21 mouse cellular contexts compared by ENCODE assay signal in the genomic region with DNA sequence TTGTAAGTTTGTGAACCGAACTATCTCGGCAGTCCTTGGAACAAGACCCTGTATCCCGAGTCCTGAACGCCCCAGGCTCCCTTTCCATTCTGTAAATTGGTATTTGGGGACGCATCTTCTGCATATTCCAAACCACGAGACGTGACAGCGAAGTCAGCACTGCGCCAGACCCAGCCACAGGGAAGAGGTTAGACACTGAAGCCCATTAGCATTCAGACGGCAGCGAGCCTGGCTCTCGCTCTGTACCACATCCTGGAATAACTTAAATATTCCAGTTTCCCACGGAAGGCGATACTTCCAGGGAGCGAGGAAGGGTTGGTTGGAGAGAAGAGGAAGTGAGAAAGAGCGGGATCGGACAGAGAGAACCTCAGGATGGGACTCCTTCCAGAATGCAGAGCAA.
A peak's percentile ranks its signal among the peaks of the same experiment; 100 is the strongest.
DNase-seq lines count a peak whose midpoint lies in the region; ATAC-seq and TF ChIP-seq lines count a peak whose summit lies in the region.
"Had no signal": no experiment of that assay in that cellular context is flagged by ENCODE, and none has a peak within 500 bp of the region (broad histone marks: within the 10 kb centered on the region; RNA-seq: fewer than 3 reads in every experiment).

No protein-coding gene starts in this region.

- TF ChIP-seq CTCF in hindbrain, postnatal 0 days (IDR thresholded peaks at IDR 0.05; ENCODE audit: low read depth): no peak

- DNase-seq in embryonic facial prominence, embryonic 10.5 days (ENCODE audit: low spot score): no peak
- DNase-seq in heart, postnatal 25 days (ENCODE audit: low spot score): no peak
- no peak for DNase-seq in hindbrain, postnatal 0 days (ENCODE audit: low spot score)
- no peak for DNase-seq in hindbrain, embryonic 11.5 days (ENCODE audit: low spot score)
- DNase-seq in embryonic facial prominence, embryonic 14.5 days (ENCODE audit: low spot score): peak; percentile 75
- DNase-seq: adrenal gland, adult 8-10 months; adrenal gland, postnatal 14 days; adrenal gland, postnatal 36 days; B cell, adult 2 months; cerebellum, adult 11-12 months; cerebellum, adult 9-10 months had no signal

- WGBS in embryonic facial prominence, embryonic 13.5 days: 66% methylated on average over 17 of the region's 17 CpGs
- WGBS in embryonic facial prominence, embryonic 10.5 days: 90% methylated on average over 17 of the region's 17 CpGs
- 85% methylated on average over 17 of the region's 17 CpGs for WGBS in heart, embryonic 12.5 days
- WGBS in hindbrain, postnatal 0 days: 63% methylated on average over 17 of the region's 17 CpGs
- 88% methylated on average over 17 of the region's 17 CpGs for WGBS in hindbrain, embryonic 11.5 days
- 66% methylated on average over 17 of the region's 17 CpGs for WGBS in embryonic facial prominence, embryonic 14.5 days
- 82% methylated on average over 17 of the region's 17 CpGs for WGBS in forebrain, embryonic 15.5 days

- no peaks in the 10 kb centered on the region for H3K36me3 ChIP-seq in embryonic facial prominence, embryonic 13.5 days
- no peaks in the 10 kb centered on the region for H3K36me3 ChIP-seq in embryonic facial prominence, embryonic 10.5 days (replicated peaks)
- H3K36me3 ChIP-seq in heart, embryonic 12.5 days: no peaks in the 10 kb centered on the region
- no peaks in the 10 kb centered on the region for H3K36me3 ChIP-seq in hindbrain, postnatal 0 days (ENCODE audit: insufficient read depth, low read length)
- no peaks in the 10 kb centered on the region for H3K36me3 ChIP-seq in hindbrain, embryonic 11.5 days (ENCODE audit: control insufficient read depth, insufficient read depth, low read length)
- no peaks in the 10 kb centered on the region for H3K36me3 ChIP-seq in embryonic facial prominence, embryonic 14.5 days (ENCODE audit: control insufficient read depth, insufficient read depth, low read length)
- H3K36me3 ChIP-seq in forebrain, embryonic 15.5 days: no peaks in the 10 kb centered on the region
- H3K36me3 ChIP-seq: G1E had no signal

- 0 out of 2 replicates have a peak overlapping the region, but pooled peaks have one; percentile 23 for H3K27ac ChIP-seq in embryonic facial prominence, embryonic 13.5 days
- H3K27ac ChIP-seq in embryonic facial prominence, embryonic 10.5 days (replicated peaks): no peak overlapping the region
- H3K27ac ChIP-seq in heart, embryonic 12.5 days (ENCODE audit: poor library complexity, severe bottlenecking): no peak overlapping the region
- H3K27ac ChIP-seq in hindbrain, postnatal 0 days: no peak overlapping the region
- no peak overlapping the region for H3K27ac ChIP-seq in hindbrain, embryonic 11.5 days (ENCODE audit: low read depth, low read length)
- 0 out of 2 replicates have a peak overlapping the region, but pooled peaks have one; percentile 11 for H3K27ac ChIP-seq in embryonic facial prominence, embryonic 14.5 days (replicated peaks; ENCODE audit: low read depth, low read length)
- H3K27ac ChIP-seq in forebrain, embryonic 15.5 days (replicated peaks): no peak overlapping the region
- H3K27ac ChIP-seq: forebrain, embryonic 13.5 days had no signal

- ATAC-seq in embryonic facial prominence, embryonic 13.5 days (ENCODE audit: insufficient number of reproducible peaks, insufficient read depth, low FRiP score, low TSS enrichment, low read depth): no peak
- ATAC-seq in heart, embryonic 12.5 days (ENCODE audit: insufficient number of reproducible peaks, low FRiP score): no peak
- ATAC-seq in hindbrain, postnatal 0 days: no peak
- no peak for ATAC-seq in hindbrain, embryonic 11.5 days (ENCODE audit: low FRiP score)
- ATAC-seq in embryonic facial prominence, embryonic 14.5 days (ENCODE audit: low read depth): no peak
- no peak for ATAC-seq in forebrain, embryonic 15.5 days (replicated peaks)
- ATAC-seq: activated CD4-positive, CD25-positive, alpha-beta regulatory T cell, adult 4 months; CD4-positive, CD25-positive, alpha-beta regulatory T cell, adult 4 months; forebrain, embryonic 13.5 days; forebrain, embryonic 16.5 days; Patski had no signal

- H3K4me2 ChIP-seq in embryonic facial prominence, embryonic 13.5 days: no peak overlapping the region
- H3K4me2 ChIP-seq in heart, embryonic 12.5 days: no peak overlapping the region
- 0 out of 2 replicates have a peak overlapping the region, but pooled peaks have one; percentile 23 for H3K4me2 ChIP-seq in hindbrain, postnatal 0 days (ENCODE audit: low read depth, low read length)
- H3K4me2 ChIP-seq in hindbrain, embryonic 11.5 days (replicated peaks; ENCODE audit: low read depth, low read length): no peak overlapping the region
- 0 out of 2 replicates have a peak overlapping the region, but pooled peaks have one; percentile 3 for H3K4me2 ChIP-seq in embryonic facial prominence, embryonic 14.5 days (ENCODE audit: low read depth, low read length)
- no peak overlapping the region for H3K4me2 ChIP-seq in forebrain, embryonic 15.5 days (replicated peaks)
- H3K4me2 ChIP-seq: forebrain, embryonic 13.5 days had no signal

- H3K4me1 ChIP-seq in embryonic facial prominence, embryonic 13.5 days: peaks cover 28% of the 10 kb centered on the region
- 0 out of 2 replicates have a peak, but pooled peaks cover 3% of the 10 kb centered on the region for H3K4me1 ChIP-seq in embryonic facial prominence, embryonic 10.5 days
- H3K4me1 ChIP-seq in heart, embryonic 12.5 days (replicated peaks): no peaks in the 10 kb centered on the region
- H3K4me1 ChIP-seq in hindbrain, postnatal 0 days (ENCODE audit: insufficient read depth, low read length): 0 out of 2 replicates have a peak, but pooled peaks cover 3% of the 10 kb centered on the region
- no peaks in the 10 kb centered on the region for H3K4me1 ChIP-seq in hindbrain, embryonic 11.5 days (replicated peaks; ENCODE audit: control insufficient read depth, insufficient read depth, low read length)
- H3K4me1 ChIP-seq in embryonic facial prominence, embryonic 14.5 days (ENCODE audit: control insufficient read depth, insufficient read depth, low read length): peaks cover 8% of the 10 kb centered on the region; the same call in 1 of the 2 replicates
- 0 out of 2 replicates have a peak, but pooled peaks cover 4% of the 10 kb centered on the region for H3K4me1 ChIP-seq in forebrain, embryonic 15.5 days
- H3K4me1 ChIP-seq: forebrain, embryonic 13.5 days had no signal

- no peak overlapping the region for H3K9ac ChIP-seq in embryonic facial prominence, embryonic 13.5 days
- H3K9ac ChIP-seq in heart, embryonic 12.5 days: peak overlapping the region; percentile 12; the same call in 1 of the 2 replicates
- no peak overlapping the region for H3K9ac ChIP-seq in hindbrain, postnatal 0 days (replicated peaks; ENCODE audit: low read length)
- no peak overlapping the region for H3K9ac ChIP-seq in hindbrain, embryonic 11.5 days (ENCODE audit: low read depth, low read length)
- H3K9ac ChIP-seq in embryonic facial prominence, embryonic 14.5 days (ENCODE audit: low read depth, low read length): no peak overlapping the region
- no peak overlapping the region for H3K9ac ChIP-seq in forebrain, embryonic 15.5 days (replicated peaks)
- H3K9ac ChIP-seq: forebrain, embryonic 13.5 days had no signal

- H3K9me3 ChIP-seq in embryonic facial prominence, embryonic 13.5 days: no peaks in the 10 kb centered on the region
- no peaks in the 10 kb centered on the region for H3K9me3 ChIP-seq in embryonic facial prominence, embryonic 10.5 days
- no peaks in the 10 kb centered on the region for H3K9me3 ChIP-seq in heart, embryonic 12.5 days (replicated peaks)
- no peaks in the 10 kb centered on the region for H3K9me3 ChIP-seq in hindbrain, postnatal 0 days (ENCODE audit: low read length)
- no peaks in the 10 kb centered on the region for H3K9me3 ChIP-seq in hindbrain, embryonic 11.5 days (ENCODE audit: control insufficient read depth, low read length)
- H3K9me3 ChIP-seq in embryonic facial prominence, embryonic 14.5 days (ENCODE audit: control insufficient read depth, low read length): no peaks in the 10 kb centered on the region
- no peaks in the 10 kb centered on the region for H3K9me3 ChIP-seq in forebrain, embryonic 15.5 days
- H3K9me3 ChIP-seq: forebrain, embryonic 13.5 days; G1E had no signal

- no peak overlapping the region for H3K4me3 ChIP-seq in embryonic facial prominence, embryonic 13.5 days
- no peak overlapping the region for H3K4me3 ChIP-seq in embryonic facial prominence, embryonic 10.5 days
- no peak overlapping the region for H3K4me3 ChIP-seq in heart, embryonic 12.5 days
- no peak overlapping the region for H3K4me3 ChIP-seq in hindbrain, postnatal 0 days (ENCODE audit: low read length)
- H3K4me3 ChIP-seq in hindbrain, embryonic 11.5 days (ENCODE audit: low read depth, low read length): no peak overlapping the region
- H3K4me3 ChIP-seq in embryonic facial prominence, embryonic 14.5 days (ENCODE audit: low read depth, low read length): no peak overlapping the region
- H3K4me3 ChIP-seq in forebrain, embryonic 15.5 days: no peak overlapping the region
- H3K4me3 ChIP-seq: forebrain, embryonic 13.5 days had no signal

- no peaks in the 10 kb centered on the region for H3K27me3 ChIP-seq in embryonic facial prominence, embryonic 13.5 days
- H3K27me3 ChIP-seq in embryonic facial prominence, embryonic 10.5 days (replicated peaks; ENCODE audit: low read depth, poor library complexity, severe bottlenecking): no peaks in the 10 kb centered on the region
- no peaks in the 10 kb centered on the region for H3K27me3 ChIP-seq in heart, embryonic 12.5 days (replicated peaks)
- H3K27me3 ChIP-seq in hindbrain, postnatal 0 days (ENCODE audit: insufficient read depth, low read length): no peaks in the 10 kb centered on the region
- H3K27me3 ChIP-seq in hindbrain, embryonic 11.5 days (ENCODE audit: control insufficient read depth, insufficient read depth, low read length): no peaks in the 10 kb centered on the region
- H3K27me3 ChIP-seq in embryonic facial prominence, embryonic 14.5 days (replicated peaks; ENCODE audit: control insufficient read depth, insufficient read depth, low read length): no peaks in the 10 kb centered on the region
- H3K27me3 ChIP-seq in forebrain, embryonic 15.5 days: no peaks in the 10 kb centered on the region
- H3K27me3 ChIP-seq: CH12.LX; forebrain, embryonic 13.5 days; Patski had no signal

- intact Hi-C loops in heart, postnatal 25 days (cut with DNase I): no loop called here

Comparison
In these comparisons a context has a peak if more than half of its experiments do, and no peak if none do; other contexts are left out.
1. H3K27ac ChIP-seq: peak in embryonic facial prominence, embryonic 13.5 days (single experiment) and embryonic facial prominence, embryonic 14.5 days (single experiment); none in embryonic facial prominence, embryonic 10.5 days (single experiment), heart, embryonic 12.5 days (single experiment), hindbrain, postnatal 0 days (single experiment), hindbrain, embryonic 11.5 days (single experiment) and forebrain, embryonic 15.5 days (single experiment).
2. H3K4me2 ChIP-seq: peak in hindbrain, postnatal 0 days (single experiment) and embryonic facial prominence, embryonic 14.5 days (single experiment); none in embryonic facial prominence, embryonic 13.5 days (single experiment), heart, embryonic 12.5 days (single experiment), hindbrain, embryonic 11.5 days (single experiment) and forebrain, embryonic 15.5 days (single experiment).